Mouse (Mus musculus) testis, adult 2 months (tissue): ENCODE measurements around the gene Alg14.

Experiments used
- CTCF ChIP-seq: fragments of 200-500 bp; IDR thresholded peaks from 2 replicates; pipeline ENCODE4 v1.5.1; 2012; ENCODE audit warnings: low read depth, mild to moderate bottlenecking, inconsistent platforms, low read length, moderate library complexity; ENCODE audit not compliant: control insufficient read depth, insufficient read depth, insufficient replicate concordance
- POLR2A ChIP-seq: fragments of 200-500 bp; IDR thresholded peaks from 2 replicates; pipeline ENCODE4 v1.6.1; 2012; ENCODE audit warnings: low read depth, mild to moderate bottlenecking, inconsistent platforms, low read length, moderate library complexity; ENCODE audit not compliant: control insufficient read depth

DNA sequence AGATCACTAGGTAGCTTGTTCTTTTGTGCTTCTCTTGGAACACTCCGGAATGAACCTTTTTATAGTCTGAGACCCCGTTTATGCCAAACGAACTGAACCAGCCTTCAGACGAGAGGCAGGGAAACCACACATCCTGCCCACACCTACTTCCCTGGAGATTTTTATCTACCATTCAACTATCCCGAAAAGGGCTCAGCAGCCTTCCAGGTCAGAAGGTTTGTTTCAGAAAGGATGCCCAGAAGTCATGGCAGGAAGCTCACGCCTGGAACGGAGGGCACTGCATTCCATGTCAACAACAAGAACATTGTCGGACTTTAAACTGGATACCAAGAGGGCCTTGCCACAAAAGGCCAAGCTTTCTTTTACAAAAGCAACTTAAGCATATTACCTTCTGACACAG, 73.6 kb downstream of the Alg14 start:
- TF ChIP-seq CTCF (no peak), POLR2A (no peak)
